In genomic region chr19:28964552-28964903, GRCm38 (mm10) we compare ENCODE assay signal across 8 mouse cellular contexts. TPM values are rescaled to one million over a fixed set of nuclear protein-coding genes. Genes with fewer than 3 reads are reported as not detected.
DNase-seq lines count a peak whose midpoint lies in the region; ATAC-seq and TF ChIP-seq lines count a peak whose summit lies in the region.

No protein-coding gene starts in this region.

- dilution Hi-C loops in CH12.LX (cut with MboI; ENCODE audit: extremely low pct_ligation_motif_present, extremely low pct_unique_long_range_greater_than_20kb, low sequenced_read_pairs): no loop called here

- H3K79me2 ChIP-seq in CH12.LX (replicated peaks; ENCODE audit: control insufficient read depth, extremely low read depth, insufficient read depth, poor library complexity, severe bottlenecking): no peaks in the 10 kb centered on the region

- in situ Hi-C loops in CH12.LX (cut with MboI; ENCODE audit: low pct_ligation_motif_present, low pct_unique_long_range_greater_than_20kb, low sequenced_read_pairs): no loop called here

- H3K4me1 ChIP-seq in heart, embryonic 11.5 days (ENCODE audit: control insufficient read depth, insufficient read depth, low read length): peaks cover 13% of the 10 kb centered on the region; the same call in 1 of the 2 replicates
- H3K4me1 ChIP-seq in CH12.LX (ENCODE audit: control insufficient read depth in 1 of 2, insufficient read depth in 2 of 2): peaks cover 6 to 17% of the 10 kb centered on the region in 2 experiments; a peak in 3 of 4 replicates
- peaks cover 21% of the 10 kb centered on the region for H3K4me1 ChIP-seq in forebrain, embryonic 13.5 days
- peaks cover 0 to 5% of the 10 kb centered on the region in 2 experiments; a peak in 3 of 4 replicates for H3K4me1 ChIP-seq in liver, embryonic 14.5 days (replicated peaks; ENCODE audit: control insufficient read depth in 2 of 2, insufficient read depth in 2 of 2, low read length in 1 of 2)

- no peaks in the 10 kb centered on the region for H3K27me3 ChIP-seq in heart, embryonic 11.5 days (ENCODE audit: control insufficient read depth, insufficient read depth, low read length)
- no peaks in the 10 kb centered on the region for H3K27me3 ChIP-seq in CH12.LX (replicated peaks)
- no peaks in the 10 kb centered on the region for H3K27me3 ChIP-seq in forebrain, embryonic 13.5 days
- H3K27me3 ChIP-seq in liver, embryonic 14.5 days (ENCODE audit: control insufficient read depth, insufficient read depth, low read length): no peaks in the 10 kb centered on the region

- peak overlapping the region; percentile 82 for H3K9ac ChIP-seq in heart, embryonic 11.5 days (ENCODE audit: low read depth, low read length)
- peak overlapping the region; percentile 35 for H3K9ac ChIP-seq in CH12.LX (ENCODE audit: insufficient read depth, low read depth)
- H3K9ac ChIP-seq in forebrain, embryonic 13.5 days: peak overlapping the region; percentile 91
- H3K9ac ChIP-seq in liver, embryonic 14.5 days (replicated peaks): peak overlapping the region; percentile 50

- TF ChIP-seq EP300 in CH12.LX (IDR thresholded peaks at IDR 0.05; ENCODE audit: low read length): no peak
- no peak for TF ChIP-seq EP300 in liver, embryonic 14.5 days (IDR thresholded peaks at IDR 0.05; ENCODE audit: low read depth)

- 6% methylated on average over 16 of the region's 16 CpGs for WGBS in heart, embryonic 11.5 days (ENCODE audit: insufficient replicate concordance)
- 4% methylated on average over 16 of the region's 16 CpGs for WGBS in forebrain, embryonic 13.5 days
- WGBS in liver, embryonic 14.5 days (ENCODE audit: insufficient replicate concordance): 10% methylated on average over 16 of the region's 16 CpGs

- no peak for TF ChIP-seq RAD21 in CH12.LX (IDR thresholded peaks at IDR 0.05; ENCODE audit: low read depth, low read length)

- no peaks in the 10 kb centered on the region for H3K36me3 ChIP-seq in heart, embryonic 11.5 days (ENCODE audit: control insufficient read depth, insufficient read depth, low read length)
- peaks cover 0 to 9% of the 10 kb centered on the region in 2 experiments for H3K36me3 ChIP-seq in CH12.LX (replicated peaks in 1 of 2; ENCODE audit: control insufficient read depth in 1 of 2, insufficient read depth in 1 of 2, low read length in 1 of 2)
- H3K36me3 ChIP-seq in forebrain, embryonic 13.5 days (ENCODE audit: poor library complexity, severe bottlenecking): no peaks in the 10 kb centered on the region
- H3K36me3 ChIP-seq in liver, embryonic 14.5 days (replicated peaks; ENCODE audit: control insufficient read depth, insufficient read depth, low read depth): no peaks in the 10 kb centered on the region

- H3K4me2 ChIP-seq in heart, embryonic 11.5 days: peak overlapping the region; percentile 92
- H3K4me2 ChIP-seq in CH12.LX (ENCODE audit: insufficient read depth, low read depth, poor library complexity, severe bottlenecking): peak overlapping the region; percentile 48
- peak overlapping the region; percentile 90 for H3K4me2 ChIP-seq in forebrain, embryonic 13.5 days
- peak overlapping the region; percentile 71 for H3K4me2 ChIP-seq in liver, embryonic 14.5 days (ENCODE audit: low read depth)

- no peak for ATAC-seq in heart, embryonic 11.5 days (replicated peaks; ENCODE audit: insufficient number of reproducible peaks, low FRiP score, low TSS enrichment)
- ATAC-seq in forebrain, embryonic 13.5 days: peak; percentile 41; the same call in 1 of the 2 replicates
- no peak for ATAC-seq in liver, embryonic 14.5 days (ENCODE audit: insufficient read depth)

- no peak for DNase-seq in heart, postnatal 25 days (ENCODE audit: low spot score)
- no peak for DNase-seq in CH12.LX (ENCODE audit: extremely low read depth)
- DNase-seq in liver, embryonic 14.5 days (ENCODE audit: low read depth in 3 of 3, low spot score in 3 of 3): no peak
- DNase-seq in frontal cortex, adult 2 months (ENCODE audit: extremely low spot score in 1 of 2, low spot score in 1 of 2): no peak
- DNase-seq in left cerebral cortex, postnatal 14 days (ENCODE audit: low spot score in 2 of 2): no peak
- DNase-seq in layer of hippocampus, adult 8-10 months (ENCODE audit: low spot score in 2 of 2): no peak

- H3K4me3 ChIP-seq in heart, embryonic 11.5 days (ENCODE audit: low read depth, low read length): peak overlapping the region; percentile 82
- H3K4me3 ChIP-seq in CH12.LX (replicated peaks in 1 of 3; ENCODE audit: low read depth in 2 of 3, low read length in 2 of 3, poor library complexity in 1 of 3): peak overlapping the region; percentile 61 to 88 (median 71)
- peak overlapping the region; percentile 86 for H3K4me3 ChIP-seq in forebrain, embryonic 13.5 days
- H3K4me3 ChIP-seq in liver, embryonic 14.5 days (ENCODE audit: insufficient read depth in 1 of 2, low read depth in 2 of 2, low read length in 2 of 2): peak overlapping the region; percentile 59 to 74

- H3K27ac ChIP-seq in heart, embryonic 11.5 days (ENCODE audit: low read depth, low read length): no peak overlapping the region
- H3K27ac ChIP-seq in CH12.LX (ENCODE audit: insufficient read depth, low read depth): no peak overlapping the region
- peak overlapping the region; percentile 75; the same call in 1 of the 2 replicates for H3K27ac ChIP-seq in forebrain, embryonic 13.5 days
- no peak overlapping the region for H3K27ac ChIP-seq in liver, embryonic 14.5 days

- no peak for TF ChIP-seq POLR2A in CH12.LX (IDR thresholded peaks at IDR 0.05; ENCODE audit: low read depth, low read length)

- H3K9me3 ChIP-seq in heart, embryonic 11.5 days (replicated peaks; ENCODE audit: control insufficient read depth, low read length): no peaks in the 10 kb centered on the region
- H3K9me3 ChIP-seq in CH12.LX (replicated peaks; ENCODE audit: low read length): no peaks in the 10 kb centered on the region
- no peaks in the 10 kb centered on the region for H3K9me3 ChIP-seq in forebrain, embryonic 13.5 days (replicated peaks)
- H3K9me3 ChIP-seq in liver, embryonic 14.5 days (ENCODE audit: control insufficient read depth, low read length): no peaks in the 10 kb centered on the region

- intact Hi-C loops in heart, postnatal 25 days (cut with DNase I): loop anchor here (10.0 kb wide), 1 partner anchor 540 kb away; no protein-coding TSS in a partner anchor
- intact Hi-C loops in left cerebral cortex, postnatal 14 days (cut with DNase I): loop anchor here (2.0 kb wide), 1 partner anchor 188 kb away; no protein-coding TSS in a partner anchor

- TF ChIP-seq CTCF in CH12.LX (conservative IDR thresholded peaks at IDR 0.05 in 1 of 2, IDR thresholded peaks at IDR 0.05 in 1 of 2; ENCODE audit: low read depth in 2 of 2, low read length in 2 of 2): no peak
- no peak for TF ChIP-seq CTCF in liver, embryonic 14.5 days (IDR thresholded peaks at IDR 0.05; ENCODE audit: low read depth)

TF ChIP-seq in CH12.LX, 34 proteins besides CTCF, POLR2A, EP300 and RAD21 (continues in another document):
- TF ChIP-seq E2F4 (IDR thresholded peaks at IDR 0.05; ENCODE audit: insufficient replicate concordance, low read depth, low read length): no peak
- no peak for TF ChIP-seq MAZ (IDR thresholded peaks at IDR 0.05; ENCODE audit: low read depth, low read length)
- no peak for TF ChIP-seq MAFK (IDR thresholded peaks at IDR 0.05; ENCODE audit: insufficient replicate concordance, low read length)
- no peak for TF ChIP-seq POLR2AphosphoS2 (IDR thresholded peaks at IDR 0.05; ENCODE audit: low read depth, low read length)
- no peak for TF ChIP-seq HCFC1 (IDR thresholded peaks at IDR 0.05; ENCODE audit: low read depth, low read length)
- TF ChIP-seq NRF1 (IDR thresholded peaks at IDR 0.05; ENCODE audit: low read depth, low read length): no peak
- TF ChIP-seq USF1 (IDR thresholded peaks at IDR 0.05; ENCODE audit: low read depth, low read length): no peak

RNA-seq across cellular contexts. Expression of gene Plpp6, which starts 0.8 kb away (rescaled TPM):
- 6.2 and 8.3 TPM in 2 replicates for polyA plus RNA-seq in heart, embryonic 11.5 days (2014; fragmentation: Nextera tagmentation; extraction: Ambion mirVana)
- 1 to 10 TPM; 5.9 to 6.8 TPM for total RNA-seq in heart, postnatal 25 days (2021)
- total RNA-seq in CH12.LX (2012; rRNA removed) (4.3 and 5.3 TPM in 2 replicates), CH12.LX (2014; rRNA removed) (4.3 and 6.6 TPM in 2 replicates)
- 5.2 and 5.6 TPM in 2 replicates for polyA plus RNA-seq in CH12.LX (2012; ENCODE audit: insufficient read length, low read depth)
- polyA plus RNA-seq in forebrain, embryonic 13.5 days (2015; fragmentation: Nextera tagmentation; extraction: Ambion mirVana): 5.3 and 5.5 TPM in 2 replicates
- 1.3 and 1.5 TPM in 2 replicates for polyA plus RNA-seq in liver, embryonic 14.5 days (2012; rRNA removed)
- 2.0 and 3.5 TPM in 2 replicates for polyA plus RNA-seq in liver, embryonic 14.5 days (2014; fragmentation: Nextera tagmentation; extraction: Ambion mirVana)
- polyA plus RNA-seq in frontal cortex, adult 2 months (2012; rRNA removed): 25.7 and 26.6 TPM in 2 replicates
- total RNA-seq in left cerebral cortex, postnatal 14 days (2021): 10 to 100 TPM; 43.9 to 44.5 TPM
- total RNA-seq in layer of hippocampus, adult 8-10 months (2022): 10 to 100 TPM; 50.5 to 57.9 (median 52.1) TPM

RNA-seq across cellular contexts. Expression of gene 4430402I18Rik, which starts 3.1 kb away (rescaled TPM):
- polyA plus RNA-seq in heart, embryonic 11.5 days (2014; fragmentation: Nextera tagmentation; extraction: Ambion mirVana): 2.3 and 5.1 TPM in 2 replicates
- 10 to 100 TPM; 20.9 to 25.4 TPM for total RNA-seq in heart, postnatal 25 days (2021)
- total RNA-seq in CH12.LX (2012; rRNA removed): 0.04 and 0.51 TPM in 2 replicates
- total RNA-seq in CH12.LX (2014; rRNA removed): 0.15 and 1.2 TPM in 2 replicates
- 0.14 and 0.26 TPM in 2 replicates for polyA plus RNA-seq in CH12.LX (2012; ENCODE audit: insufficient read length, low read depth)
- polyA plus RNA-seq in forebrain, embryonic 13.5 days (2015; fragmentation: Nextera tagmentation; extraction: Ambion mirVana): 0.79 and 1.6 TPM in 2 replicates
- 1.5 and 2.8 TPM in 2 replicates for polyA plus RNA-seq in liver, embryonic 14.5 days (2012; rRNA removed)
- 1.4 and 3.1 TPM in 2 replicates for polyA plus RNA-seq in liver, embryonic 14.5 days (2014; fragmentation: Nextera tagmentation; extraction: Ambion mirVana)
- 7.1 and 9.3 TPM in 2 replicates for polyA plus RNA-seq in frontal cortex, adult 2 months (2012; rRNA removed)
- 1 to 10 TPM; 4.7 to 6.7 TPM for total RNA-seq in left cerebral cortex, postnatal 14 days (2021)
- total RNA-seq in layer of hippocampus, adult 8-10 months (2022): 10 to 100 TPM in 1 of 4 experiments, 1 to 10 TPM in 3; 4.8 to 11.1 (median 6.9) TPM

RNA-seq across cellular contexts. Expression of gene Cdc37l1, which starts 25.6 kb away (rescaled TPM):
- 35.6 and 36.7 TPM in 2 replicates for polyA plus RNA-seq in heart, embryonic 11.5 days (2014; fragmentation: Nextera tagmentation; extraction: Ambion mirVana)
- 10 to 100 TPM; 58.5 to 64.7 TPM for total RNA-seq in heart, postnatal 25 days (2021)
- total RNA-seq in CH12.LX (2012; rRNA removed) (14.0 and 15.6 TPM in 2 replicates), CH12.LX (2014; rRNA removed) (22.9 and 28.1 TPM in 2 replicates)
- polyA plus RNA-seq in CH12.LX (2012; ENCODE audit: insufficient read length, low read depth): 26.5 and 26.8 TPM in 2 replicates
- 47.4 and 50.7 TPM in 2 replicates for polyA plus RNA-seq in forebrain, embryonic 13.5 days (2015; fragmentation: Nextera tagmentation; extraction: Ambion mirVana)
- 5.8 and 8.3 TPM in 2 replicates for polyA plus RNA-seq in liver, embryonic 14.5 days (2012; rRNA removed)
- polyA plus RNA-seq in liver, embryonic 14.5 days (2014; fragmentation: Nextera tagmentation; extraction: Ambion mirVana): 8.0 and 8.7 TPM in 2 replicates
- polyA plus RNA-seq in frontal cortex, adult 2 months (2012; rRNA removed): 62.3 and 65.0 TPM in 2 replicates
- total RNA-seq in left cerebral cortex, postnatal 14 days (2021): 10 to 100 TPM; 81.8 to 83.5 TPM
- 100 to 1,000 TPM; 110 to 130 (median 117) TPM for total RNA-seq in layer of hippocampus, adult 8-10 months (2022)

Comparison
In these comparisons a context has a peak if more than half of its experiments do, and no peak if none do; other contexts are left out.
1. H3K9ac ChIP-seq: peak in every context shown above with its lines; median percentile 91 in forebrain, embryonic 13.5 days; 82 in heart, embryonic 11.5 days; 50 in liver, embryonic 14.5 days; 35 in CH12.LX.